Mouse (Mus musculus) kidney, postnatal 25 days (tissue): ENCODE data around the gene Gm28043.
"Not testable (repeated sequence)": the region's sequence is repeated elsewhere in the genome, so short reads cannot be mapped to it uniquely, and the experiment has no call there.

Experiments used
- DNase-seq, 2 experiments: peaks; one replicate each; pipeline ENCODE4 v3.0.0; 2021; ENCODE audit warnings: mixed read lengths in 2 of 2

Gene Gm28043

GRCm38 (mm10) chr17:29713734-29714133 is 99.1 kb downstream of the Gm28043 start:
- DNase-seq, result not testable (repeated sequence)

- DNase-seq, result peak; percentile 96
These were observed 102.2 kb downstream of the Gm28043 start, which contains the start of gene Ccdc167 for GRCm38 (mm10) chr17:29716732-29717445. TSS of gene Ccdc167 (minus strand) at chr17:29717044.

DNA sequence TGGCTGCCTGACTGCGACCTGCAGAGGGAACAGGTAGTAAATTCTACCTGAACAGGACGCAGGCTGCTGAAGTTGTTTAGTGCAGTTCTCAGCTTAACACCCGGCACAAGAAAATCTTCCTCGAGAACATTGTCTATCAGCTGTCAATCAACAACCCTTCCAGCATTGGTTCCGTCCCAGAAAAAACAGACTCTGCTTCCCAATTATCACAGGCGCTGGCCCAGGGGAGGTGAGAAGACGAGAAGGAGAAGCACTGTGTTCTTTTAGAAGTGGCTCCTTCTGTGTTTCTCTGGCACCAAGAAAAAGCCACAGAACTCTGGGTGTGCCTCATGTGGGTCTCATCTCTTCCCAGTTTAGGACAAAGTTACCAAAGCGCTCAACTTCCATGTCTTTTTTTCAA is 104.0 kb downstream of the Gm28043 start:
- no peak for DNase-seq

GRCm38 (mm10) chr17:29719628-29720575 is 105.2 kb downstream of the Gm28043 start:
- no peak for DNase-seq

- DNase-seq, result no peak
These were observed 106.2 kb downstream of the Gm28043 start for GRCm38 (mm10) chr17:29720755-29721365.

GRCm38 (mm10) chr17:29724610-29725009 is 109.9 kb downstream of the Gm28043 start:
- DNase-seq, result no peak

- no peak for DNase-seq
These were observed 110.4 kb downstream of the Gm28043 start for GRCm38 (mm10) chr17:29725027-29725620.

DNA sequence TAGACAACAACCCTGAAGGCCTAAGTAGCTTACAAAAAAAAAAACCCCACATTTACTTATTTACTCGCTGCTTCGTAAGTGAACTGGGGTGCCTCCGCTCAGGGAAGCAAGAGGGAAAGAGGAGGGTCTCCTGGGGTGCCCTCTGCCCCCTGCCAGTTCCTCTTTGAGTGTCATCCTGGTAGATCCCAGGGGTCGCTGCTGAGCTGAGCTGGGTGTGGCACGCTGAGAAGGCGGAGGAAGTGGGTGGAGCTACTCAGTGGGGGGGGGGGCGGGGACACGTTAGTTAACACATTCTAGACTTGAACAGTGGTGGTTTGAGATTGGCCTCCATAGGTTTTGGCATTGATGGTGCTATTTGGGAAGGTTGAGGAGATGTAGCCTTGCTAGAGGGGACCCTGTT is 113.4 kb downstream of the Gm28043 start:
- no peak for DNase-seq

DNA sequence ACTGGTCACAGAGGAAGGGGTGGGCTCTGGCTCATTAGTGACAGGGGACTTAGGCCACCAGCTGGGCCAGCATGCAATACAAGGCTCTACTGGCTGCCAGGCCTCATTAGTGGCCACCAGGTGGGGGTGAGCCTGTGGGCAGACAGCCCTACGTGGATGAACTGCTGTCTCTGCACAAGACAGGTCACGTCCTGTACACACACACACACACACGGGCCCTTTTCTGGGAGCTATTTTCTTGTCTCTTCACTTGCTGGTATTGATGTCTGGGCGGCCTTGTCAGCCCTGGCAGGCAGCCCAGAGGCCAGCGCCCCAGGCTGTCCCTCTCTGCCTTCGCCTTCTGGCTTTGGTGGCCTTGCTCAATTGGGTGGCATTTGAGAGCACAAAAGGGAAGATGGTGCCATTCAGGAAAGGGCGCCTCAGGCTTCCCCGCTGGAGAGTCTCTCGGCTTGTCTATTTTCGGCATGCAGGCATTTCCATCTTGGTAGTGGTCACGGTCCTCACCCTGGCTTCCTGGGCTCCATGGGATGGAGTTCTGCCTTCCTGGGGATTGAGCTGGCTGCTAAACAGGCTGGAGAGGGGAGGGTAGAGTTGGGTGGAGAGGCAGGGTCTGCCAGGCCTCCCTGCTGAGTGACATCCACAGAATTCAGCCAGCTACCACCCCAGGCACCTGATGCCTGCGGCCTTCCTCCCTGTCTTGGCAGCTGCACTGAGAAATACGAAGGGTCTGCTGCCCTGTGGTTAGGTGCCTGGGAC is 116.0 kb downstream of the Gm28043 start:
- DNase-seq, result no peak

GRCm38 (mm10) chr17:29731266-29731952 is 116.7 kb downstream of the Gm28043 start:
- no peak for DNase-seq

DNA sequence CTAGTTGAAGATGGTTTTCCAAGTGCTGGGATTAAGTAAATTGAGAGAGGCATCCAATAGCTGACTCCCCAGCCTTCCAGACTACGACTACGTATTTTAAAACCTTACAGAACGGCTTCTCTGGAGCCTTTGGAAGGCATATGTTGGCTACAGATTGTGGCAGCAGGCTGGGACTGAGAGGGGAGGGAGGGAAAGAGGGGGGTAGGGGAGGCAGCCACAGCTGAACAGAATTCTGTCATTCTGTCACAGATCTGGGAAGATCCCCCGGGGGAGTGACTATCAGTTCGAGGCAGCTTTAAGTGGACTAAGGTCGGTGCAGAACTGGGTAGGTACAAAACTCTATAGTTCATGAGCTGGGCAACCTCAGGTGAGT is 117.3 kb downstream of the Gm28043 start:
- DNase-seq, result no peak

GRCm38 (mm10) chr17:29732522-29732921 is 117.8 kb downstream of the Gm28043 start:
- no peak for DNase-seq

DNA sequence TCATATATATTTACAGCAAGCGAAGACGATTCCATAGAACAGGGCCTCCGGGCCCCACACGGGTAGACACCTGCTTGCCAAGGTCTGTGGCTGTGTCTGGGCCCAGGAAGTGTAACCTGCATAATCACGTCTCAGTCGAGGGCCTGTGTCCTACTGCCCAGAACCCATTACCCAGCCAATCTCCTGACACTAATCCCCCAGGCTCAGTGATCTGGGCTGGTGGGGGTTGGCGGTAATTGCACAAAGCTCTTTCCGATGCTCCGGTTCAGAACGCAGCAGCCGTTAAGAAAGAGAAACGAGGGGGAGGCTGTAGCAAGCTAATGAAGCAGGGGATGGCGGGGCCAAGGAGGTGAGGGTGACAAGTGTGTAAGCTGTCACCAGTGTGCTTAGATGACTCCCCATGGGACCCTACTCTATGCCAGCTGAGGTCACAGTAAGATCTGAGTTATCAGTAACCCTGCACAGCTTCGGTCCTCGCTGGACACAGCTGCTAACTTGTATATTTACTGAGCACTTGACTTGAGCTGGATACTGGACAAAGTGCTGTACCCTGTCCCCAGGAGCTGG is 121.9 kb downstream of the Gm28043 start:
- DNase-seq, result no peak

DNA sequence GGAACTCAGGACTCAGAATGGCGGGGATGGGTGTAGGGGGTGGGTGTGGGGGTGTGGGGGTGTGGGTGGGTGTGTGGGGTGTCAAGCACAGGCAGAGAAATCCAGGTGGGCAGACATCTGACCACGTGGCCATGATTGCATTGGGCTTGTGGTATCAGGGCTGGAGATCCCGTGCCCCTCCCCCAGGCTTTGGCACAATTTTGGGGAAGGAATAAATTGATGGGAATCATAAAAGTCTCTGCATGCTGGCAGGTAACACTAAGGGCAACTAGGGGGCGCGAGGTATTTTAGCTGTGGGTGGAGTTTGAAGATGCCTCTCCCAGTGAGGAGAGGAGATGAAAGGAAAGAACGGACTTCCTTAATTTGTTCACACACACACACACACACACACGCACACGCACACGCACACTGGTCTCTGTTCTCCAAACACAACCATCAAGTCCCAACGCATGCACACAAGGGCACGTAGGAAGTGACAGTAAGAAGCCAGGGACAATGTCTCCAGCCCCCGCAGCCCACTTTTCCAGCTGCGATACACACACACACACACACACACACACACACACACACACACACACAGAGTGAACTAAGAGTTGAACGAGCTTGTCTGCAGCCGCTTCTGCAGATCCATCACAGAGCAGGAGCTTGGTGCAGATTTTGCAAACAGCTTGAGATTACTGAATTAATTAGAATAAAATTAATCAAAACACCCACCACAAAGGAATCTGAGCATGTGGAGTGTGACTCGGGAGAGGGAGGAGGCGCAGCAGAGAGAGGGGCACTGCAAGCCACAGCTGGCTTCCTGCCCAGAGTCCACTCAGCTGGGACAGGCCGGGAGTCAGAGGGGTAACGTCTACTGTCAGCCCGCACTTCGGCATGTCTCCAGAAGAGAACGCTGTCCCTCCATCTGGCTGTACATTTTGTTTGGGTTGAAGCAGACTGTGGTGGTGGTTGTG is 123.5 kb downstream of the Gm28043 start:
- DNase-seq, result peak; percentile 77 to 81

- peak in 1 of 2 experiments; percentile 13 for DNase-seq
These were observed 132.8 kb downstream of the Gm28043 start for GRCm38 (mm10) chr17:29747466-29747865.
